10 mouse cellular contexts compared by ENCODE assay signal in genomic region chr9:29802071-29802705, GRCm38 (mm10).
DNase-seq lines count a peak whose midpoint lies in the region; ATAC-seq lines count a peak whose summit lies in the region.
"Had no signal": no experiment of that assay in that cellular context is flagged by ENCODE, and none has a peak within 500 bp of the region (broad histone marks: within the 10 kb centered on the region; RNA-seq: fewer than 3 reads in every experiment).

No protein-coding gene starts in this region.

- peaks cover 32% of the 10 kb centered on the region for H3K4me1 ChIP-seq in forebrain, embryonic 16.5 days (replicated peaks; ENCODE audit: control insufficient read depth, insufficient read depth, low read length)
- H3K4me1 ChIP-seq in midbrain, embryonic 11.5 days (ENCODE audit: control insufficient read depth, insufficient read depth, low read length) = peaks cover 21% of the 10 kb centered on the region

- H3K4me3 ChIP-seq in forebrain, embryonic 16.5 days (replicated peaks; ENCODE audit: low read length) = no peak overlapping the region
- no peak overlapping the region for H3K4me3 ChIP-seq in midbrain, embryonic 11.5 days (ENCODE audit: low read depth, low read length)
- H3K4me3 ChIP-seq: heart, embryonic 15.5 days had no signal

- peak; percentile 71 for ATAC-seq in forebrain, embryonic 16.5 days
- ATAC-seq in midbrain, embryonic 11.5 days (ENCODE audit: low FRiP score) = peak; percentile 89
- ATAC-seq in megakaryocyte-erythroid progenitor cell, adult 5-6 weeks (replicated peaks; ENCODE audit: low FRiP score, low TSS enrichment, poor library complexity, severe bottlenecking) = no peak

- H3K9me3 ChIP-seq in forebrain, embryonic 16.5 days (ENCODE audit: control insufficient read depth, low read length) = no peaks in the 10 kb centered on the region
- no peaks in the 10 kb centered on the region for H3K9me3 ChIP-seq in midbrain, embryonic 11.5 days (ENCODE audit: control insufficient read depth, low read length)
- H3K9me3 ChIP-seq: heart, embryonic 15.5 days had no signal

- peak overlapping the region; percentile 84 for H3K27ac ChIP-seq in forebrain, embryonic 16.5 days (ENCODE audit: low read length)
- H3K27ac ChIP-seq in midbrain, embryonic 11.5 days (ENCODE audit: low read depth, low read length) = peak overlapping the region; percentile 52; the same call in 1 of the 2 replicates
- H3K27ac ChIP-seq: heart, embryonic 15.5 days had no signal

- peak overlapping the region; percentile 1; the same call in 1 of the 2 replicates for H3K9ac ChIP-seq in forebrain, embryonic 16.5 days (replicated peaks; ENCODE audit: low read depth, low read length)
- H3K9ac ChIP-seq in midbrain, embryonic 11.5 days (ENCODE audit: low read length) = peak overlapping the region; percentile 27
- H3K9ac ChIP-seq: heart, embryonic 15.5 days had no signal

- WGBS in forebrain, embryonic 16.5 days = 4% methylated on average over 12 of the region's 12 CpGs
- WGBS in midbrain, embryonic 11.5 days = 10% methylated on average over 12 of the region's 12 CpGs

- DNase-seq in right cerebral cortex, postnatal 10 days (ENCODE audit: low spot score in 2 of 2) = peak; percentile 64 to 66
- DNase-seq in right cerebral cortex, adult 18-20 months = no peak
- DNase-seq in midbrain, embryonic 11.5 days (ENCODE audit: low spot score, missing footprints) = peak; percentile 93
- DNase-seq in spleen, postnatal 36 days (ENCODE audit: low spot score in 2 of 2) = no peak
- DNase-seq in urinary bladder, postnatal 36 days (ENCODE audit: low spot score in 2 of 2) = no peak
- DNase-seq: thymus, adult 18-20 months had no signal

- no peaks in the 10 kb centered on the region for H3K36me3 ChIP-seq in forebrain, embryonic 16.5 days (ENCODE audit: control insufficient read depth, insufficient read depth)
- H3K36me3 ChIP-seq in midbrain, embryonic 11.5 days (ENCODE audit: control insufficient read depth, insufficient read depth, low read length) = no peaks in the 10 kb centered on the region
- H3K36me3 ChIP-seq: G1E; heart, embryonic 15.5 days had no signal

- no peaks in the 10 kb centered on the region for H3K27me3 ChIP-seq in forebrain, embryonic 16.5 days (replicated peaks; ENCODE audit: control insufficient read depth, insufficient read depth, low read length)
- H3K27me3 ChIP-seq in midbrain, embryonic 11.5 days (ENCODE audit: control insufficient read depth, insufficient read depth, low read length) = no peaks in the 10 kb centered on the region
- H3K27me3 ChIP-seq: heart, embryonic 15.5 days had no signal

- H3K4me2 ChIP-seq in forebrain, embryonic 16.5 days (ENCODE audit: low read length) = peak overlapping the region; percentile 38
- peak overlapping the region; percentile 33 for H3K4me2 ChIP-seq in midbrain, embryonic 11.5 days
- H3K4me2 ChIP-seq: heart, embryonic 15.5 days had no signal

Comparison
In these comparisons a context has a peak if more than half of its experiments do, and no peak if none do; other contexts are left out.
1. DNase-seq: peak in right cerebral cortex, postnatal 10 days (2 of 2) and midbrain, embryonic 11.5 days (single experiment); none in right cerebral cortex, adult 18-20 months (single experiment), spleen, postnatal 36 days (0 of 2) and urinary bladder, postnatal 36 days (0 of 2).